Mouse (Mus musculus) c-Kit-positive CD71-positive TER-119-positive erythroid progenitor cells, embryonic 14.5 days (primary cell): ENCODE results near the gene Sox9.

ENCODE experiments used
- DNase-seq: peaks from one replicate; pipeline ENCODE4 v3.0.0-alpha.2; 2013; ENCODE audit warnings: low spot score

The Sox9 gene

GRCm38 (mm10) chr11:112781994-112782356 lies at the start of gene Sox9:
Gene Sox9, plus strand, starts transcription at chr11:112782224.
- no peak for DNase-seq

- no peak for DNase-seq
Observed at GRCm38 (mm10) chr11:112732401-112732800, 49.6 kb upstream of the Sox9 start.

GRCm38 (mm10) chr11:112737071-112737470 lies 45.0 kb upstream of the Sox9 start:
- DNase-seq: no peak

GRCm38 (mm10) chr11:112739681-112740080 lies 42.3 kb upstream of the Sox9 start:
- no peak for DNase-seq

DNA sequence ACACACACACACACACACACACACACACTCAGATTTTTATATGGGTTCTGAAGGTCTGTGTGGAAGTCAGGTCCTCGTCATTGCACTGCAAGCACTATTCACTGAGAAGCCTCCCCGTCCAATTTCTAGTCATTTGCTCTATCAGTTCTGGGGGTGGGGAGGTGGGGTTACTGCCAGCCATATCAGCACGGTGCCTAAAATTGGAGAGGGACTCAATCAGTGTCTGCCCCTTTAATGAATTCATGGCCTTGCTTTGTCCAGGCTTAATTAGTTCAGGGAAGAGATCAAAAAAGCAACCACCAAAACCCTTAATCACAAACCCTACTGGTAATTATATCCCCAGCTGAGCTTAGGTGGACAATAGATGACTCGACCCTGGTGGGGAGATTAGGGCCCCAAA lies 25.5 kb upstream of the Sox9 start:
- no peak for DNase-seq

GRCm38 (mm10) chr11:112758056-112758455 lies 24.0 kb upstream of the Sox9 start:
- DNase-seq: no peak

- no peak for DNase-seq
Observed at GRCm38 (mm10) chr11:112766956-112767355, 15.1 kb upstream of the Sox9 start.

DNA sequence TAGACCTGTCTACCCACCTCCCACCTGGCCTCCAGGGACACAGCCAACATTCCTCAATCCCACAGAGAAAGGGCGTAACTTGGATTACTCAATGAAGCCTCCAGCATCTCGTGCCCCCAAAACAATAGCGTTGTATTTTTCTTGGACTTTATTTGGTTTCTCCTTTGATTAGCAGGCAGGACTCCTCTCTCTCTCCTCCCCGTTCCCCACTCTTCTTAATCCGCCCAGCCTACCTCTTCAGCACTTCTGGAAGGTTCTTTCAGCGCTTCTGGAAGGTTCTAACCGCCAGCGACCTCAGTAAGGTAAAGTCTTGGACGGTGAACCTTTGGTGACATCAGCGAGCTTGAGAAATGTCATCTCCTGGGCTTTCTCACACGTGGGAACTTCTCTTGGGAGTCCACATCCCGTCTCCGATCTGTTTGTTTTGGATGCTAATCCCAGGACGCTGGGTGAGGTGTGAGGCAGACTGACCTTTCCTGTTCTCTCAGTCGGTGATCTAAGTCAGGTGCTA lies 14.4 kb upstream of the Sox9 start:
- no peak for DNase-seq

GRCm38 (mm10) chr11:112772791-112773355 lies 9.2 kb upstream of the Sox9 start:
- no peak for DNase-seq

DNA sequence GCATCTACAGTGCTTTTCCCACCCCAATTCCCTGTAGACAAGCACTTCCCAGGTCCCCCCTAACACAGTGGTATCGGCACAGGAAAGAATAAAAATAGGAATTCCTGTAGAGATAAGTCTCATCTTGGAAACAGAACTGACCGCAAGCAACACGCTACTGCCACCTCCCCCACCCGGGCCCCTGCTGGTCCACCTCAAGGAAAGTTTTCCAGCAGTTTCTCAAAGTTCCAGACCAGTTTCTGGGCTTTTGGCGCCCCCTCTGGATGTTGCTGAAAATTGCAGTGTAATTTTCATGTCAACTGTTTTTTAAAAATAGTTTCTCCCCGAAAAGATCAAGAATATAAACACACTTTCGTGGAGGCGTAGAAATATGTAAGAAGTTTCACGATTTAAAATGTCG lies 2.3 kb upstream of the Sox9 start:
- no peak for DNase-seq

DNA sequence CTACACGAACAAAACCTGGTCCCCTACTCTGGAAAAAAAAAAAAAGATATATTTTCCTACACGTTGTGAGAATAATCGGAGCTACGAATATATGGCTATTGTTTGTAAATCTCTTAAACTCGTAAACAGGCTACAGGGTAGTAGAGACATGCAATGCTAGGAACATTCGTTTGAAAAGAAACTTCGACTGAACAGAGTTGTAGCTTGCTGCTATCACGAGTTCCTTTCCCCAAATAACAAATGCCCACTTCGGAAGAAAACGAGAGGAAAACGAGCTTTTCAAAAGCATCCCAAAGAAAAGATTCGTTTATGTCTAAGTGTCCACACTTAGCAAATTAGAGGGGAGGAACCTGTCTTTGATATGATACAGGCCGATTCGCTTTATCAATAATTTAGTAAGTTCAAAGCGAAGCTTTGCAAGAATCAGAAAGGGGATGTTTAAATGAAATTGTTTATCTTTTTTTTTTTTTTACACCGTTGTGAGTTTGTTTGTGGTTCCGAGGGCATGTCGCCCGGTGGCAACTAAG lies 1.6 kb upstream of the Sox9 start:
- no peak for DNase-seq

GRCm38 (mm10) chr11:112781035-112781911 lies 751 bp upstream of the Sox9 start:
- no peak for DNase-seq

DNA sequence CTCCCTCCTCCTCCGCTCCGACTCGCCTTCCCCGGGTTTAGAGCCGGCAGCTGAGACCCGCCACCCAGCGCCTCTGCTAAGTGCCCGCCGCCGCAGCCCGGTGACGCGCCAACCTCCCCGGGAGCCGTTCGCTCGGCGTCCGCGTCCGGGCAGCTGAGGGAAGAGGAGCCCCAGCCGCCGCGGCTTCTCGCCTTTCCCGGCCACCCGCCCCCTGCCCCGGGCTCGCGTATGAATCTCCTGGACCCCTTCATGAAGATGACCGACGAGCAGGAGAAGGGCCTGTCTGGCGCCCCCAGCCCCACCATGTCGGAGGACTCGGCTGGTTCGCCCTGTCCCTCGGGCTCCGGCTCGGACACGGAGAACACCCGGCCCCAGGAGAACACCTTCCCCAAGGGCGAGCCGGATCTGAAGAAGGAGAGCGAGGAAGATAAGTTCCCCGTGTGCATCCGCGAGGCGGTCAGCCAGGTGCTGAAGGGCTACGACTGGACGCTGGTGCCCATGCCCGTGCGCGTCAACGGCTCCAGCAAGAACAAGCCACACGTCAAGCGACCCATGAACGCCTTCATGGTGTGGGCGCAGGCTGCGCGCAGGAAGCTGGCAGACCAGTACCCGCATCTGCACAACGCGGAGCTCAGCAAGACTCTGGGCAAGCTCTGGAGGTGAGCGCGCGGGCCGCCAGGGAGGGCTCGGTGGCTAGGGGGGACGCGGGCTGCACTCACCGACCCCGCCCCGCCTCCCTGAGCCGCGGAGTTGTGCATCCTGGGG lies 515 bp downstream of the Sox9 start:
- DNase-seq: no peak

- DNase-seq: no peak
Observed at GRCm38 (mm10) chr11:112783401-112784346, 1.6 kb downstream of the Sox9 start.

GRCm38 (mm10) chr11:112784347-112784902 lies 2.4 kb downstream of the Sox9 start:
- no peak for DNase-seq

- no peak for DNase-seq
Observed at GRCm38 (mm10) chr11:112784903-112785381, 2.9 kb downstream of the Sox9 start.

DNA sequence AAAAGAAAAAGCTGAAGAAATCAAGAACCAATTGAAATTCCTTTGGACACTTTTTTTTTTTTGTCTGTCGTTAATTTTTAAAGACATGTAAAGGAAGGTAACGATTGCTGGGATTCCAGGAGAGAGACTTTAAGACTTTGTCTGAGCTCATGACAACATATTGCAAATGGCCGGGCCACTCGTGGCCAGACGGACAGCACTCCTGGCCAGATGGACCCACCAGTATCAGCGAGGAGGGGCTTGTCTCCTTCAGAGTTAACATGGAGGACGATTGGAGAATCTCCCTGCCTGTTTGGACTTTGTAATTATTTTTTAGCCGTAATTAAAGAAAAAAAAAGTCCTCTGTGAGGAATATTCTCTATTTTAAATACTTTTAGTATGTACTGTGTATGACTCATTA lies 3.6 kb downstream of the Sox9 start:
- DNase-seq: no peak

GRCm38 (mm10) chr11:112786427-112786826 lies 4.4 kb downstream of the Sox9 start:
- no peak for DNase-seq

GRCm38 (mm10) chr11:112788296-112788695 lies 6.3 kb downstream of the Sox9 start:
- no peak for DNase-seq

DNA sequence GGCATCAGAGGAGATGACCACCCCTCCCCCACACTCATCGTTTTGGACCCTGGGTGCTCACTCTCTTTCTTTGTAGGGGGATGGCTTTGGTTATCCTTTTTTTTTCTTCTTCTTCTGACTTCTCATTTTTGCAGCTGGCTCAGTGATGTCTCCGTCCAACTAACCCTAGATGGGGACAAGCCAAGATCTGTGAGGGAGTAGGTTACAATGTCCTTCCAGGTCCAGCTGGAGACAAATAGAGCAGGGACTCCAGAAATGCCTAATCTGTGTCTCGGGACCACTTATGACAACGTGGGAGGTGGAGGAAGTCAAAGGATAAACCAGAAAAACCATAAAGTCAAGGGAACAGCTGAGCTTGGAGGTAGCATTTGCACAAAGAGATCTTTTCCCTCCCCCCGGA lies 14.4 kb downstream of the Sox9 start:
- no peak for DNase-seq

DNA sequence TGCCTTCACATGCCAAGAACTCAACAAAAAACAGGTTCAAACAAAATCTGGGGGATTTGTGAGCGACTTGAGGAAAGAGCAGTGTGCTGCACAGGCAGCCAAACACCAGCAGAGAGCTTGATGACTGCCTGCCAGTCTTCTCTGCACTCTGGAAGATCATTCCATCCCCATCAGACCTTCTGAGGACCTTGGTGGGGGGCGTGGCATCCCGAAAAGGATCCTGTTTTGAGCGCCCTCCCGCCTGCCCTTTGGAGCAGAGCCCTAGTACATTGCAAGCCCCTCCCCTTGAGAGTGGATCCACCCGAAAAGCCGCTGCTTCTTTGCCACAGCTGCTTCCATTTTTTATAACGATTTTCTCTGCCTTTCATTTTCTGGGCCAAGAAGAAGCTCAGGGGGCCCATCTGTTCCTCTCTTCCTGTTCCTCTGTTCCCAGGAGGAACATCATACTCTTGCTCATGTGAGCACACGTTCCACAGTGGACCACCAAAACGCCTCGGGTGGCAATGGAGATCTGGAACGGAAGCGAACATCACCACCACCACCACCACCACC lies 16.9 kb downstream of the Sox9 start:
- DNase-seq: no peak
